Mouse (Mus musculus): Measurements from ENCODE around the gene Tbc1d2.

- TF ChIP-seq CTCF (IDR thresholded peaks at IDR 0.05; ENCODE audit: low read depth) (peak; percentile 37; the same call in 1 of the 2 replicates), EP300 (IDR thresholded peaks at IDR 0.05; ENCODE audit: low read depth) (peak; percentile 53; the same call in 1 of the 2 replicates)
Measured at GRCm38 (mm10) chr4:46650086-46650753, at the start of gene Tbc1d2.
